Mouse (Mus musculus) kidney, postnatal 10 days (tissue): ENCODE measurements around the gene Rasl10b.

ENCODE experiments used
- DNase-seq: peaks from one replicate; pipeline ENCODE4 v3.0.0; 2021; ENCODE audit warnings: mixed read lengths

Rasl10b gene

DNA sequence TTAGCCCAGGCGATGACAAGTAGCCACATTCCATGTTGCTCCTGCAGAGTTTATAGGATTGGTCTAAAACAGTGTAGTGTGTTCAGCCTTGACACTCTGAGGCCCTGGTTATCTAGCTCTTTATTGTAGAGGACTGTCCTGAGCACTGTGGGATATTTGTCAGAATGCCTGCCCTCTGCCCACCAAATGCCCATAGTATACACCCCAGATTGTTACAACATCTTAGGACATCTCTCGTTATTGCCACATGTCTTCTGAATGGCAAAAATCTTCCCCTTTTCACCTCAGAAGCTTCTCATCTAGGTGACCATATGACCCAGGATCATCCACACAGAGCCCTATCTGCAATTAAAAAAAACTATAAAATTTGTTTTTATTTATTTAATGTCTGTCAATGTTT lies 23.6 kb downstream of the Rasl10b start:
- no peak for DNase-seq

- DNase-seq = no peak
Observed at GRCm38 (mm10) chr11:83437377-83437776, 28.4 kb downstream of the Rasl10b start, which contains the start of gene 1700020L24Rik. Gene 1700020L24Rik (plus strand): TSS chr11:83437677.

- DNase-seq = no peak
Observed at GRCm38 (mm10) chr11:83439426-83440060, 30.6 kb downstream of the Rasl10b start.

DNA sequence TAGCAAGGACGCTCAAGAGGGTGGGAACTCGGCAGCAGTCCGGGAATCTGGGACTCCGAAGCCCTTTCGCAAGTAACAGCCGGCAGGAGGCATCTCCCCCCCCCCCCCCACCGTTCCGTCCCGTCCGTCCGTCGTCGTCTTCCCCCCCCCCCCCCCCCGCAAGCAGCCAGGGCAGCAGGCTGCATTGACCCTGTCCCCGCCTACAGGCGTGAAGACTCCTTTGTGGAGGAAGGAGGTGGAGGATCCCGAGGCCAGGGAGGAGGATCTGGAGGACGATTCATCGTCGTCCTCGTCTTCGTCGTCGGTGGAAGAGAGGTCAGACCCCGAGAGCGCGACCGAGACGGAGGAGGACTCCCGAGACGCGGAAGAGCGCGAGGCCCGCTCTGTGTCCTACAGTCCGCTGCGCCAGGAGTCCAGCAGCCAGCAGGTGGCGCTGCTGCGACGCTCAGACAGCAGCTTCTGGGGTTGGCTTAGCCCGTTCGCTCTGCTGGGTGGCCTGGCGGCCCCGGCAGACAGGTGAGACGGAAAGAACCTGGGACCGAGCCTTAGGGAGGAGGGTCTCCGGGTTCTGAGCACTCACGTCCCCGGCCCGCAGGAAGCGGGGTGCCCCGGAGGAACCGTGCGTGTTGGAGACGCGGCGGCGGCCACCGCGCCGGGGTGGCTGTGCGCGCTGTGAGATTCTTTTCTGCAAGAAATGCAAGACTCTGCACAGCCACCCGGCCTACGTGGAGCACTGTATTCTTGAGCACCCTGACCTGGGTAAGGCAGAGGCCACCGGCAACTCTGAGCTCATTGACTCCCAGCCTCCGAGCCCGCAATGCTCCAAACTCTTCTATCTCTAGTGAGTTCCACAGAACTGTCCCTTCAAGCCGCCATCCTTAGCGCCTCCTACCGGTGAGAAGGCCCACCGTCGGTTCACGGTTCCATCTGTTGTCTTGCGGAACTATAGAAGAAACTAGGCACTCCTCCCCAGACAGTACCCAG lies 31.4 kb downstream of the Rasl10b start:
- DNase-seq = peak; percentile 94

- peak; percentile 56 for DNase-seq
Observed at GRCm38 (mm10) chr11:83441235-83441634, 32.3 kb downstream of the Rasl10b start.

DNA sequence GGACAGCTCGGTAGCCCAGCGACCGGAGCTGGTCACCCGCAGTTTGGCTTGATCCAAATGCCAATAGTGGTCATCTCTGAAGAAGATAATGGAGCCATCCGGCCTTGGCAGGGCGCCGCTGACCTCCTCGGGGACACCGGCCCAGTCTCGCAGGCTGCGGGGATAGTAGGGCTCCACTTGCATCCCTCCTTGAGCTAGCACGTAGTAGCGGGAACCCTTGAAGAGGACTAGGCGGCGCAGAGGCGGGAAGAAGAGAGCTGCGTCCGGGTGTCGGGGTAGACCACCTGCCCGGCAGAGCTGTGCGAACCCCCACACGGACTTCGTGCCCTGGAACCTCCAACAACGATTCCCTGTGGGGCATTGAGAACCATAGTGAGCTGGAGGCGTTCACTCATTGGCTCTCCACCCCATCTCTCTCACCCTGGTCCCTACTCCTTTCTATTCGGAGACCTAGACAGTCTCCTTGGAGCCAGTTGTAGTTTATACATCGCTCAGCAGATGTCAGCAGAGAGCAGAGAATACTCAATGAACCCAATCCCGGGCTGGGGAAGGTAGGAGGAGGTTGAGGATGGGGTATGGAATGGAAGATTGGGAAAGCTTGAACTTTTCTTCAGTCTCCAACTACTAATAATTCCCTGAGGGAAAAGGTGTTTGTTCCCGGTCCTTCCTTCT lies 33.8 kb downstream of the Rasl10b start:
- peak; percentile 85 for DNase-seq

GRCm38 (mm10) chr11:83443824-83444223 lies 34.9 kb downstream of the Rasl10b start:
- peak; percentile 40 for DNase-seq

DNA sequence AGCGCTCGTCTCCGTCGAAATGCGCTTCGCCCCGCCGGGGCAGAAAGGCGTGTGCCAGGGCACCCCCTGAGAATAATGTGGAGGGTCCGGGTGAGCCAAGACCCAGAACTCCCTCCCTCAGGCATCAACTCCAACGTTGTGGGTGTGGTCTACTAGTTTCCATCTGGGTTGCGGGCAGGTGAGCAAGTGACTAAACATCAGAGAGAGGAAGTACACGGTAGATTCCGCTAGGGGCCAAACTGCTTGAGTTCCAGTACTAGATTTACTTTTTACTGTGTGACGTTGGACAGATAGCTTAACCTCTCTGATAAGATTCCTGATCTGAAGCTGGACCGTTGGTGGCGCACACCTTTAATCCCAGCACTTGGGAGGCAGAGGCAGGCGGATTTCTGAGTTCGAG lies 36.1 kb downstream of the Rasl10b start:
- DNase-seq = no peak

- DNase-seq = no peak
Observed at GRCm38 (mm10) chr11:83447612-83448011, 38.7 kb downstream of the Rasl10b start.

- DNase-seq = peak; percentile 75
Observed at GRCm38 (mm10) chr11:83448021-83448926, 39.3 kb downstream of the Rasl10b start.

DNA sequence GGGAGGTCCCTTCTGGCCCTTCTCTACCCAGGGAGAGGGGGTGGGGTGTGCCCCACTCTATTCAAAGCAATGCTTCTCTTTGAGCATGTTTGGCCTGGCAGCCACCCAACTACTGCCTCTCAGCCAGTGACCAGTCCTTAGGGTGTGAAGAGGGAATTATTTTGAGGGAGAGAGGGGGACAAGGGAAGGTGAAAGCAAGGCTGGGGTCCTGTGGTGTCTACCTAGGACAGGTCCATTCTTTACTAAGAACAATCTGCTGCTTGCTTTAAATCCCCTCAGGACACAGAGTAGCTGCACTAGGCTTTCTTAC lies 39.9 kb downstream of the Rasl10b start:
- peak; percentile 74 for DNase-seq

DNA sequence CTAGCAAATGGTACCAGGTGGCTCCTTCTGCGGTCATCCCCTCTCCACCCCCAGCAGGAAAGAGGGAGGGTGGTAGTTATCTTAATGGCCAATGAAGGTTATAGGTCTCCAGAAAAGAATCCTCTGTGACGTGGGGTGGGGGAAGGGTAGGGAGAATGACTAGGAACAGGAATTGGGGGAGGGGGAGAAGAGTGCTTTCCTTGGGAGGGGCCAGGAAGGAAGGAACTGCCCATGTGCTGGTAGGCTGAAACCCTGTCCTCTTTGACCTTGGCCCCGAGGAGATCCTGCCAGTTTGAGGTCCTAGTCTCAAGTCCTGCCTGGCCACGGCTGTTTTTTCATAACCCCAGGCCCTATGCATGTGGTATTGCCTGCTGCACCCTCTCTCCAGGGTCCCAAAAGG lies 40.4 kb downstream of the Rasl10b start:
- DNase-seq = peak; percentile 42

GRCm38 (mm10) chr11:83450550-83450949 lies 41.6 kb downstream of the Rasl10b start:
- no peak for DNase-seq

DNA sequence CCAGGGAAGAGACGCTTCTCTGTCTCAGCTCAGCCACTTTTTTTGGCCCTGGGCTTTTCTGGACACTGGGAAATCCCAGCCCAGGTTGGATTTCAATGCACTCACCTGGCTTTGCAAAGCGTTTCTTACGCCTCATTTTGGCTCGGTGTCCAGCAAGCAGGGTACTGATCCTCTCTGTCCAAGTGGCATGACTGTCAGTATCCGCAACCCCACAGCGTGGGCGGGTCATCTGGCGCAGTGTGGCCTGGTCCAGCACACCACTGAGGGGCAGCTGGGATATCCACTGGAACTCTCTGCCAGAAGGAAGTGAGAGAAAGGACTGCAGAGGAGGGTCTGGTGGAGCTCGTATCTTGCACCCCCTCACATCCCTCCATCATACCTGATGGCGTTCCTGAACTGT lies 42.3 kb downstream of the Rasl10b start:
- no peak for DNase-seq

DNA sequence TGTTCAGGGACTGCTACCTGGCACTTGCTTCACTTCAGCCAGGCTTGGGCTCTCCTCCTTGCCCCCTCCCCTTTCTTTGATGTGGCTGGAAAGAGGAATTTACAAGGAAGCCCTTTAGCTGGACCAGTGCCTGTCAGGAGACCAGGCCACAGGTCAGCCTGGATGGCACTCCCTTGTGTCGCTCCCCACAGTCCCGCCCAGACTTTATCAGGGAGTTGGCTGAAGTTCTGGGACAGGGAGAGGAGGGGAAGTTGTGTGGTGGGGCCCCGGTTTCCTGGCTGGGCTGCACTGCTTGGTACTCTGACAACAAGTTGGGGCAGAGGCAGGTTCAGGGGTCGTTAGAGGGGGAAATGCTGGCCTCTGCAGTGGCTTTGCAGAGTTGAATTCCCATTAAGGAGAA lies 45.6 kb downstream of the Rasl10b start:
- peak; percentile 61 for DNase-seq

DNA sequence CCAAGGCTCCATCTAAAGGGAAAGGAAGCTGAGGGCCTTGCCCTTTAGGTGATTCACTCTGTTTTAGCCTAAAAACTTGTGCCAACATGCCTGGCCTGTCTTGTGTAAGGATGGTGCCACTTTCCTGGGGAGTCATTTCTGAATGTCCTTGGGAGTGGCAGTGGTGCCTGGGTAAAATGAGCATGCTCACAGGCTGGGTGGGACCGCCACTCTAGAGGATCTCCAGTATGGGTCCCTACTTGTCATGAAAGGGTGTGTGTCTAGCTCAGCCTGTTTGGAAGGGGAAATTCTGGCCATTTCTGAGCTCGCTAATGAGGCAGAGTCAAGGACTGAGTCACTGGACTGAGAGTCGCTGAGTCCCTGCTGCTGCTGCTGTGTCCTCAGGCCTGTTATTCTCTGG lies 46.7 kb downstream of the Rasl10b start:
- no peak for DNase-seq

DNA sequence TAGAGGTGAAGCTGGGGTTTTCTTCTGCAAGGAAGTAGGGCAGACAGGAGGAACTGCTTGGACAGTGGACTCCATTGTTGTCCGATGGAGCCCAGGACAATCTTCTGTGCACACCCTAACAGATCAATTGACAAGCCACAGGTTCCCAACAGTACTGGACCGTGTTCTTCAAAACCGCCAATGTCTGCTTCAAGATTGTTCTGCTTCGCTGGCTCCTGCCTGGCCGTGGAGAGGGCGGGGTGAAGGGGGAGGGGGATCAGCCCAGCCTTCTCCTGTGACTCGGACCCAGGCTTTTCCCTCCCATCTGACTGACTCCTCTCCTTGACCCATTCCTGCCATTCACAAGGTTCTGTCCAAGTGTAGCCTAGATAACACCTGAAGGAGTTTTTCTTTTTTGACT lies 48.3 kb downstream of the Rasl10b start:
- no peak for DNase-seq

- DNase-seq = no peak
Observed at GRCm38 (mm10) chr11:83457912-83458601, 49.1 kb downstream of the Rasl10b start.

GRCm38 (mm10) chr11:83461462-83462027 lies 52.6 kb downstream of the Rasl10b start:
- peak; percentile 2 for DNase-seq

- DNase-seq = peak; percentile 82
Observed at GRCm38 (mm10) chr11:83462711-83463244, 53.8 kb downstream of the Rasl10b start, which contains the start of gene Mmp28. Gene Mmp28 (minus strand): TSS chr11:83463071.

- peak; percentile 56 for DNase-seq
Observed at GRCm38 (mm10) chr11:83465976-83466375, 57.0 kb downstream of the Rasl10b start.
